Comparison of ENCODE assay signal across 21 mouse cellular contexts in genomic region chr1:22116466-22116865, GRCm38 (mm10).
DNase-seq lines count a peak whose midpoint lies in the region; TF ChIP-seq lines count a peak whose summit lies in the region.
"Had no signal": no experiment of that assay in that cellular context is flagged by ENCODE, and none has a peak within 500 bp of the region (broad histone marks: within the 10 kb centered on the region; RNA-seq: fewer than 3 reads in every experiment).

No protein-coding gene starts in this region.

- peak; percentile 2 for DNase-seq in adrenal gland, adult 2 months
- DNase-seq in adrenal gland, postnatal 36 days, result no peak
- peak; percentile 20 to 30 for DNase-seq in heart, adult 2 months
- DNase-seq in heart, postnatal 25 days (ENCODE audit: low spot score), result no peak
- peak; percentile 29 for DNase-seq in kidney, adult 2 months
- no peak for DNase-seq in kidney, adult 9 months
- peak; percentile 12 to 16 for DNase-seq in heart, postnatal 36 days
- DNase-seq in embryonic facial prominence, embryonic 10.5 days (ENCODE audit: low spot score), result no peak
- DNase-seq: adrenal gland, postnatal 10 days; B cell, adult 2 months; cerebellum, adult 18-20 months; forebrain, postnatal 0 days; gastrocnemius, postnatal 14 days; kidney, adult 18-20 months had no signal

- no peaks in the 10 kb centered on the region for H3K27me3 ChIP-seq in heart, adult 2 months (ENCODE audit: control insufficient read depth, insufficient read depth, low read length)
- no peaks in the 10 kb centered on the region for H3K27me3 ChIP-seq in kidney, adult 2 months (replicated peaks; ENCODE audit: control insufficient read depth, insufficient read depth, low read length)
- H3K27me3 ChIP-seq in embryonic facial prominence, embryonic 10.5 days (replicated peaks; ENCODE audit: low read depth, poor library complexity, severe bottlenecking), result no peaks in the 10 kb centered on the region
- H3K27me3 ChIP-seq: embryonic facial prominence, embryonic 13.5 days; forebrain, embryonic 13.5 days; heart, embryonic 15.5 days; intestine, embryonic 15.5 days had no signal

- H3K4me3 ChIP-seq in heart, adult 2 months, result no peak overlapping the region
- H3K4me3 ChIP-seq in kidney, adult 2 months (ENCODE audit: insufficient read depth, low read depth, low read length), result no peak overlapping the region
- H3K4me3 ChIP-seq in embryonic facial prominence, embryonic 10.5 days, result no peak overlapping the region
- H3K4me3 ChIP-seq: embryonic facial prominence, embryonic 13.5 days; forebrain, embryonic 13.5 days; heart, embryonic 15.5 days; hindbrain, embryonic 10.5 days; intestine, embryonic 15.5 days had no signal

- no peaks in the 10 kb centered on the region for H3K36me3 ChIP-seq in heart, adult 2 months (ENCODE audit: control insufficient read depth, insufficient read depth, low read length)
- no peaks in the 10 kb centered on the region for H3K36me3 ChIP-seq in kidney, adult 2 months (ENCODE audit: control insufficient read depth, insufficient read depth, low read length)
- H3K36me3 ChIP-seq in embryonic facial prominence, embryonic 10.5 days (replicated peaks), result no peaks in the 10 kb centered on the region
- H3K36me3 ChIP-seq: embryonic facial prominence, embryonic 13.5 days; G1E; heart, embryonic 15.5 days; hindbrain, embryonic 10.5 days; intestine, embryonic 15.5 days had no signal

- TF ChIP-seq EP300 in heart, adult 2 months (IDR thresholded peaks at IDR 0.05; ENCODE audit: insufficient read depth, low read depth, low read length), result no peak

- no peaks in the 10 kb centered on the region for H3K4me1 ChIP-seq in heart, adult 2 months (ENCODE audit: control insufficient read depth, insufficient read depth, low read length)
- no peaks in the 10 kb centered on the region for H3K4me1 ChIP-seq in kidney, adult 2 months (ENCODE audit: control insufficient read depth, insufficient read depth, low read length)
- H3K4me1 ChIP-seq in embryonic facial prominence, embryonic 10.5 days, result peaks cover 13% of the 10 kb centered on the region
- H3K4me1 ChIP-seq: forebrain, embryonic 13.5 days; heart, embryonic 15.5 days; hindbrain, embryonic 10.5 days; intestine, embryonic 15.5 days had no signal

- no peak overlapping the region for H3K9ac ChIP-seq in heart, adult 2 months (ENCODE audit: low read depth, low read length)
- H3K9ac ChIP-seq: embryonic facial prominence, embryonic 13.5 days; forebrain, embryonic 13.5 days; forebrain, postnatal 0 days; heart, embryonic 15.5 days; hindbrain, embryonic 14.5 days; intestine, embryonic 15.5 days had no signal

- TF ChIP-seq POLR2A in heart, adult 2 months (IDR thresholded peaks at IDR 0.05; ENCODE audit: insufficient read depth, low read depth, low read length), result no peak
- TF ChIP-seq POLR2A in kidney, adult 2 months (IDR thresholded peaks at IDR 0.05; ENCODE audit: low read depth, low read length), result no peak

- H3K27ac ChIP-seq in heart, adult 2 months, result peak overlapping the region; percentile 38; the same call in 1 of the 2 replicates
- H3K27ac ChIP-seq in kidney, adult 2 months (ENCODE audit: insufficient read depth, low read depth, low read length), result no peak overlapping the region
- H3K27ac ChIP-seq in embryonic facial prominence, embryonic 10.5 days (replicated peaks), result no peak overlapping the region
- H3K27ac ChIP-seq: embryonic facial prominence, embryonic 13.5 days; forebrain, embryonic 13.5 days; heart, embryonic 15.5 days; hindbrain, embryonic 10.5 days; hindbrain, embryonic 14.5 days; intestine, embryonic 15.5 days had no signal

- no peaks in the 10 kb centered on the region for H3K9me3 ChIP-seq in embryonic facial prominence, embryonic 10.5 days
- H3K9me3 ChIP-seq: embryonic facial prominence, embryonic 13.5 days; forebrain, embryonic 13.5 days; G1E; heart, embryonic 15.5 days; hindbrain, embryonic 10.5 days; intestine, embryonic 15.5 days had no signal

- intact Hi-C loops in heart, adult 2 months (cut with DNase I), result loop anchor here (5.0 to 10.0 kb wide), 2 partner anchors 44 to 152 kb away; partner anchors contain the start of gene Kcnq5
- intact Hi-C loops in heart, postnatal 25 days (cut with DNase I), result loop anchor here (10.0 kb wide), 1 partner anchor 152 kb away; the partner anchor contains the start of gene Kcnq5
- intact Hi-C loops in heart, postnatal 36 days (cut with DNase I), result no loop called here

- no peaks in the 10 kb centered on the region for H3K79me2 ChIP-seq in heart, adult 2 months (replicated peaks; ENCODE audit: control insufficient read depth, insufficient read depth, low read length)

- TF ChIP-seq CTCF in heart, adult 2 months (IDR thresholded peaks at IDR 0.05), result no peak
- no peak for TF ChIP-seq CTCF in kidney, adult 2 months (conservative IDR thresholded peaks at IDR 0.05; ENCODE audit: insufficient read depth, insufficient read length, low read depth, low read length)

- WGBS in heart, adult 2 months, result 29% methylated on average over 1 of the region's 1 CpGs
- WGBS in kidney, adult 2 months, result 67% methylated on average over 1 of the region's 1 CpGs
- WGBS in embryonic facial prominence, embryonic 10.5 days, result 83% methylated on average over 1 of the region's 1 CpGs

Comparison
In these comparisons a context has a peak if more than half of its experiments do, and no peak if none do; other contexts are left out.
1. DNase-seq: peak in adrenal gland, adult 2 months (single experiment), heart, adult 2 months (2 of 2), kidney, adult 2 months (single experiment) and heart, postnatal 36 days (2 of 2); none in adrenal gland, postnatal 36 days (0 of 2), heart, postnatal 25 days (single experiment), kidney, adult 9 months (single experiment) and embryonic facial prominence, embryonic 10.5 days (single experiment).